In genomic region chr12:69513166-69513565, GRCm38 (mm10) we compare ENCODE assay signal across 8 mouse cellular contexts.
A peak's percentile ranks its signal among the peaks of the same experiment; 100 is the strongest.
DNase-seq lines count a peak whose midpoint lies in the region; TF ChIP-seq lines count a peak whose summit lies in the region.
"Had no signal": no experiment of that assay in that cellular context is flagged by ENCODE, and none has a peak within 500 bp of the region (broad histone marks: within the 10 kb centered on the region; RNA-seq: fewer than 3 reads in every experiment).

No protein-coding gene starts in this region.

- H3ac ChIP-seq in myocyte (ENCODE audit: control insufficient read depth, insufficient read length): no peak overlapping the region

- no peaks in the 10 kb centered on the region for H3K36me3 ChIP-seq in myocyte (ENCODE audit: control insufficient read depth, insufficient read depth)
- H3K36me3 ChIP-seq in embryonic facial prominence, embryonic 10.5 days (replicated peaks): no peaks in the 10 kb centered on the region
- H3K36me3 ChIP-seq: limb, embryonic 12.5 days had no signal

- H3K4me1 ChIP-seq in embryonic facial prominence, embryonic 10.5 days: peaks cover 10% of the 10 kb centered on the region; the same call in 1 of the 2 replicates
- H3K4me1 ChIP-seq: limb, embryonic 12.5 days had no signal

- H3K27me3 ChIP-seq in myocyte (ENCODE audit: control insufficient read depth, insufficient read depth, insufficient read length): no peaks in the 10 kb centered on the region
- H3K27me3 ChIP-seq in embryonic facial prominence, embryonic 10.5 days (replicated peaks; ENCODE audit: low read depth, poor library complexity, severe bottlenecking): no peaks in the 10 kb centered on the region; the same call in 1 of the 2 replicates

- WGBS in embryonic facial prominence, embryonic 10.5 days: 69% methylated on average over 4 of the region's 4 CpGs

- TF ChIP-seq POLR2A in myocyte (IDR thresholded peaks at IDR 0.05; ENCODE audit: insufficient read length, low read depth): no peak

- no peaks in the 10 kb centered on the region for H3K79me2 ChIP-seq in myocyte (ENCODE audit: control insufficient read depth, insufficient read depth)

- no peaks in the 10 kb centered on the region for H3K9me3 ChIP-seq in embryonic facial prominence, embryonic 10.5 days
- H3K9me3 ChIP-seq: limb, embryonic 12.5 days had no signal

- no peak overlapping the region for H3K4me3 ChIP-seq in myocyte
- H3K4me3 ChIP-seq in embryonic facial prominence, embryonic 10.5 days: no peak overlapping the region
- H3K4me3 ChIP-seq: limb, embryonic 12.5 days had no signal

- peak; percentile 57 for DNase-seq in CD4-positive, CD25-positive, alpha-beta regulatory T cell, adult 2 months (ENCODE audit: low read depth, low spot score)
- DNase-seq in adrenal gland, postnatal 36 days: peak; percentile 16 to 37
- peak; percentile 42 for DNase-seq in liver
- DNase-seq in layer of hippocampus, adult 9-10 months (ENCODE audit: low spot score): no peak
- no peak for DNase-seq in embryonic facial prominence, embryonic 10.5 days (ENCODE audit: low spot score)
- no peak for DNase-seq in right cerebral cortex, postnatal 14 days

- H3K27ac ChIP-seq in embryonic facial prominence, embryonic 10.5 days (replicated peaks): no peak overlapping the region
- H3K27ac ChIP-seq: limb, embryonic 12.5 days had no signal

- H3K4me2 ChIP-seq in myocyte (ENCODE audit: low read depth): peak overlapping the region; percentile 48
- H3K4me2 ChIP-seq: limb, embryonic 12.5 days had no signal

TF ChIP-seq in myocyte, 11 proteins besides CTCF, POLR2A, EP300 and RAD21:
- no peak for TF ChIP-seq POLR2AphosphoS2 (IDR thresholded peaks at IDR 0.05; ENCODE audit: insufficient read length, low read depth)

Comparison
In these comparisons a context has a peak if more than half of its experiments do, and no peak if none do; other contexts are left out.
1. DNase-seq: peak in CD4-positive, CD25-positive, alpha-beta regulatory T cell, adult 2 months (single experiment), adrenal gland, postnatal 36 days (2 of 2) and liver (single experiment); none in layer of hippocampus, adult 9-10 months (single experiment), embryonic facial prominence, embryonic 10.5 days (single experiment) and right cerebral cortex, postnatal 14 days (single experiment).